Mouse (Mus musculus) granulocyte monocyte progenitor cell, adult 5-6 weeks (primary cell): ENCODE results near the gene Psph. TPM values are rescaled to one million over a fixed set of nuclear protein-coding genes. Genes with fewer than 3 reads are reported as not detected.

ENCODE experiments used
- ATAC-seq: replicated peaks from 2 replicates; pipeline ENCODE4 v1.8.0; 2016; ENCODE audit warnings: mild to moderate bottlenecking, moderate TSS enrichment, inconsistent platforms; ENCODE audit not compliant: poor library complexity, severe bottlenecking
- total RNA-seq, 2 experiments: library from RNA; stranded (forward) in 1 of 2; stranded (reverse) in 1 of 2; fragments of 200-712, 200-1000 nt in 1 of 2; fragments of >200 nt in 1 of 2; fragmentation: Nextera tagmentation in 1 of 2; gene quantifications; 2 replicates each; pipeline ENCODE4 v1.2.3; 2014 to 2017

Psph gene
- total RNA-seq, 2 experiments from 2014 or later, result 21.4 to 34.6 TPM

GRCm38 (mm10) chr5:129742903-129743488 is 44.3 kb downstream of the Psph start:
- ATAC-seq, result no peak

- peak; percentile 75 for ATAC-seq
These were observed 46.3 kb downstream of the Psph start for GRCm38 (mm10) chr5:129740976-129741375.

- no peak for ATAC-seq
These were observed 56.2 kb downstream of the Psph start for GRCm38 (mm10) chr5:129731021-129731420.

- ATAC-seq, result peak; percentile 52; the same call in 1 of the 2 replicates
These were observed 56.9 kb downstream of the Psph start for GRCm38 (mm10) chr5:129730344-129730743.

- 0 out of 2 replicates have a peak, but pooled peaks have one; percentile 3 for ATAC-seq
These were observed 58.0 kb downstream of the Psph start for GRCm38 (mm10) chr5:129729286-129729685.

- ATAC-seq, result no peak
These were observed 60.5 kb downstream of the Psph start for GRCm38 (mm10) chr5:129726784-129727183.

GRCm38 (mm10) chr5:129725774-129726392 is 61.4 kb downstream of the Psph start:
- ATAC-seq, result no peak

- peak; percentile 89 for ATAC-seq
These were observed 62.1 kb downstream of the Psph start, which contains the start of gene Nipsnap2 for GRCm38 (mm10) chr5:129724834-129725773. TSS of gene Nipsnap2 (plus strand) at chr5:129725063.

GRCm38 (mm10) chr5:129724268-129724667 is 63.0 kb downstream of the Psph start:
- peak; percentile 15; the same call in 1 of the 2 replicates for ATAC-seq

- no peak for ATAC-seq
These were observed 67.1 kb downstream of the Psph start for GRCm38 (mm10) chr5:129720176-129720575.

GRCm38 (mm10) chr5:129717016-129717415 is 70.2 kb downstream of the Psph start:
- no peak for ATAC-seq

Other genes with a start within 250 kb of the Psph start
- gene Mmp17, start 203.3 kb downstream of the Psph start, total RNA-seq (2014; fragmentation: Nextera tagmentation), result not detected in 2 replicates
- 1.5 TPM in 1 of 2 replicates, not detected in the other for gene Mmp17, start 203.3 kb downstream of the Psph start, total RNA-seq (2017)
- 2.6 and 3.7 TPM in 2 replicates for gene Zfp11, start 117.3 kb downstream of the Psph start, total RNA-seq (2014; fragmentation: Nextera tagmentation)
- 1.5 and 4.9 TPM in 2 replicates for gene Zfp11, start 117.3 kb downstream of the Psph start, total RNA-seq (2017)
- gene Sept14, start 78.9 kb downstream of the Psph start, total RNA-seq (2014; fragmentation: Nextera tagmentation), result not detected in 2 replicates
- gene Sept14, start 78.9 kb downstream of the Psph start, total RNA-seq (2017), result not detected in 2 replicates
- gene Mrps17, start 72.0 kb downstream of the Psph start, total RNA-seq (2014; fragmentation: Nextera tagmentation), result 132 and 207 TPM in 2 replicates
- 94.5 and 125 TPM in 2 replicates for gene Mrps17, start 72.0 kb downstream of the Psph start, total RNA-seq (2017)
- 21.5 and 24.7 TPM in 2 replicates for gene Nipsnap2, start 62.4 kb downstream of the Psph start, total RNA-seq (2014; fragmentation: Nextera tagmentation)
- gene Nipsnap2, start 62.4 kb downstream of the Psph start, total RNA-seq (2017), result 26.2 and 30.1 TPM in 2 replicates
- 17.1 and 31.7 TPM in 2 replicates for gene Sumf2, start 59.5 kb upstream of the Psph start, total RNA-seq (2014; fragmentation: Nextera tagmentation)
- gene Sumf2, start 59.5 kb upstream of the Psph start, total RNA-seq (2017), result 22.6 and 24.5 TPM in 2 replicates
- gene Chchd2, start 100.0 kb upstream of the Psph start, total RNA-seq (2014; fragmentation: Nextera tagmentation), result 360 and 388 TPM in 2 replicates
- 241 and 245 TPM in 2 replicates for gene Chchd2, start 100.0 kb upstream of the Psph start, total RNA-seq (2017)
- 1.2 and 3.1 TPM in 2 replicates for gene Zbed5, start 108.3 kb upstream of the Psph start, total RNA-seq (2014; fragmentation: Nextera tagmentation)
- 1.9 and 4.2 TPM in 2 replicates for gene Zbed5, start 108.3 kb upstream of the Psph start, total RNA-seq (2017)
- 0.36 TPM in 1 of 2 replicates, not detected in the other for gene Phkg1, start 111.1 kb upstream of the Psph start, total RNA-seq (2014; fragmentation: Nextera tagmentation)
- 0.98 and 1.5 TPM in 2 replicates for gene Phkg1, start 111.1 kb upstream of the Psph start, total RNA-seq (2017)
- 0.21 and 1.5 TPM in 2 replicates for gene Nupr1l, start 121.1 kb upstream of the Psph start, total RNA-seq (2014; fragmentation: Nextera tagmentation)
- gene Nupr1l, start 121.1 kb upstream of the Psph start, total RNA-seq (2017), result 0.34 and 0.72 TPM in 2 replicates
- 36.6 and 44.6 TPM in 2 replicates for gene Vkorc1l1, start 154.5 kb upstream of the Psph start, total RNA-seq (2014; fragmentation: Nextera tagmentation)
- gene Vkorc1l1, start 154.5 kb upstream of the Psph start, total RNA-seq (2017), result 26.7 and 39.9 TPM in 2 replicates
- 119 and 163 TPM in 2 replicates for gene Gusb, start 215.6 kb upstream of the Psph start, total RNA-seq (2014; fragmentation: Nextera tagmentation)
- gene Gusb, start 215.6 kb upstream of the Psph start, total RNA-seq (2017), result 91.6 and 103 TPM in 2 replicates
- 34.6 and 40.6 TPM in 2 replicates for gene Asl, start 241.8 kb upstream of the Psph start, total RNA-seq (2014; fragmentation: Nextera tagmentation)
- 17.5 and 19.6 TPM in 2 replicates for gene Asl, start 241.8 kb upstream of the Psph start, total RNA-seq (2017)
- 31.2 and 52.0 TPM in 2 replicates for gene Crcp, start 241.8 kb upstream of the Psph start, total RNA-seq (2014; fragmentation: Nextera tagmentation)
- 40.7 and 67.6 TPM in 2 replicates for gene Crcp, start 241.8 kb upstream of the Psph start, total RNA-seq (2017)